Mouse (Mus musculus): ENCODE measurements around the gene Fgf3.

- TF ChIP-seq CTCF (IDR thresholded peaks at IDR 0.05; ENCODE audit: borderline replicate concordance, extremely low read depth, insufficient read depth, insufficient read length) (no peak), POLR2A (IDR thresholded peaks at IDR 0.05; ENCODE audit: borderline replicate concordance, extremely low read depth, insufficient read depth, insufficient read length, poor library complexity, severe bottlenecking) (no peak)
Measured at GRCm38 (mm10) chr7:144861769-144862070, 23.8 kb downstream of the Fgf3 start.
